Mouse (Mus musculus) mouse embryonic stem cell (cell line): ENCODE results near the gene Cfap299.

Source experiments
- in situ Hi-C, 2 experiments: fragments of 300-500 bp; cut with MboI; formaldehyde crosslinking; loops; 1 replicate in 1 of 2; 3 replicates in 1 of 2; pipeline ENCODE4 v1.14.3; 2019 to 2020; ENCODE audit warnings: low sequenced_read_pairs in 2 of 2, low pct_unique_long_range_greater_than_20kb in 1 of 2, mixed read lengths in 1 of 2; ENCODE audit not compliant: unreplicated experiment in 1 of 2

The Cfap299 gene

DNA sequence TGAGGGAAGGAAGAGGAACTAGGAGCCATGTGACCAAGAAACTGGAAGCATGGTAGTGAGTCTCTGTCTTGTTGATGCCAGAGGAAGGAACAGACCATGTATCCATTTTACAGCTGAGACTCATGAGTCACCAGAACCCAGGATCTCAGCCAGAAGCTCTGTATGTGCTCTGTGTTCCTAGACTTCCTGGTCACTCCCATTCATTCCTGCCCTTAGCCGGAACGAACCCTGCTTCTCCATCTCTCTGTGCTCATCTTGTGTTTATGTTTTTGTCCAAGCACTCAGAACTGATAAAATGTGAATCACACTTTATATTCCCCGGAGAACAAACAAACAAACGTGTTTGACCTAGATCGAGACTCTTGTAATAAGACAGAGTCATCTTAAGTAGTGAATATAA is 36.2 kb downstream of the Cfap299 start:
- in situ Hi-C loops: loop anchor here in 1 of 2 experiments (25.0 kb wide), 1 partner anchor 497 kb away; the partner anchor contains the start of gene Bmp3

DNA sequence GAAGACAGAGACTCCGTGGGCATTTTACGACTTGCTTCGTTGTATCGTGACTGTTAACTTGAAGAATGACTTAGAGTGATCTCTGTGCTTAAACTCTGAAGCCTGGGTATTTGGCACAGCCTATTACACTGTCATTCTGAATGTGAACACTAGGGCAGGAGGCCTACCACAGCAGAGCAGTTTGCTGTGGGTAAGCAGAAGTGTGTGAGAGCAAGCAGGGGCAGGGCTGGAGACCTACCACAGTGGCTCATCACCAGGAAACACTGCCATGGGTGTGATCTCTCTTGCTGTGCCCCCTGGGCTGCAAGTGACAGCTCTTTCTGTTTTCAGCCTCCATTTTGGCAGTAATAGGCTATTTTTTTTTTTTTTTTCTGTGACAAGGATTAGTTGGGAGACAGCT is 39.7 kb downstream of the Cfap299 start:
- in situ Hi-C loops: loop anchor here in 1 of 2 experiments (25.0 kb wide), 1 partner anchor 493 kb away; the partner anchor contains the start of gene Bmp3

GRCm38 (mm10) chr5:98369426-98369825 is 40.3 kb downstream of the Cfap299 start:
- in situ Hi-C loops: loop anchor here in 1 of 2 experiments (25.0 kb wide), 1 partner anchor 493 kb away; the partner anchor contains the start of gene Bmp3

DNA sequence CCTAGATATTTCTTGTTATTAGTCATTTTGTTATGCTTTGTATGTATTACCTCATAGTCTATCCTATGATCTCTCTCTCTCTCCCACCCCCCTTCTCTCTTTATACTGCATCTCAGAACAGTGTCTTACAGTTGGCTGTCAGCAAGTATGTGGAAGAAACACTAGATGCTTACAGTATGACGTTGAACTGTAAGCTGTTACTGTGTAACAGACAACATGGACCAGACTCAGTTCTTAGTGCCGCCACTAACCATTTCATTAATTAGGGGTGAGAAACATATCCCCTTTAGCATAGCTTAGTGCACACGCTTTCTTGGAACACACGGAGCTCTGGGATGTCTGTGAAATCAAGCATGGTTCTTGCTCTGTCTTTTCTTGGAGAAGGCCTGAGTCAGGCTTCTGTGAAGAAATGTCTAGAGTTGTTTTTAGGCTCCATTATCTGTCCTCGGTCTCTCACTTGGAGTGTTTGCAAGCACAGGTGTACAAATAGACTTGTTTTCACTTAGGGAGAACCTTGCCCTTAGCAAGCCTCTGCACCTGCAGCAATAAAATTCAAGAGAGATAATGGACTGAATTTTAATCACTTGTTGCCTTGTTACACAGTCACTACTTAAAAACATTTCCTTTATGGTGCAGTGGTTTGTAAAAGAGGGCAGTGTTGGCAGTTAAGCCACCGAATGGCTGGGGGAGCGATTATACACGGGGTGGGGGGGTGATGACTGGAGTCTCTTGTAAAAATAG is 47.1 kb downstream of the Cfap299 start:
- in situ Hi-C loops: no loop called here

- in situ Hi-C loops: no loop called here
Observed at GRCm38 (mm10) chr5:98376799-98377090, 47.6 kb downstream of the Cfap299 start.

- in situ Hi-C loops: no loop called here
Observed at GRCm38 (mm10) chr5:98380360-98380759, 51.3 kb downstream of the Cfap299 start.

- in situ Hi-C loops: no loop called here
Observed at GRCm38 (mm10) chr5:98387054-98387453, 58.0 kb downstream of the Cfap299 start.

GRCm38 (mm10) chr5:98402165-98402564 is 73.1 kb downstream of the Cfap299 start:
- in situ Hi-C loops: no loop called here

DNA sequence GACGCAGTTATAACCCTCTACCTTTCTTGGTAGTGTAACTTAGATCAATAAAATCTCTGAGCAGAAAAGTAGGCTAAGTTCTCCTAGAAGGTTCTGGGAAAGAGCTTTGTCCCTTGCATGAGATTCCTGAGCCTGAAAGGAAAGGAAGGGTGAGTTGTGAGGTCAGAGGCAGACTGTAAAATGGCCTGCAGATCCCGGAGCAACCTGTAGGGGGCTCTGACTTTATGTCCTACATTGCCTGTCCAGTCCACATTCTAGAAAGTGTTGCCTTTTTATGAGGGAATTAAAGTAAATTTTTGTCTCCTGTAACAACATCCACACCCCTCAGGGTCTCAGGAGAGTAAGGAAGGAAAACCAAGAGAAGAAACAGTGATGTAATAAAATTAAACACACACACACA is 81.0 kb downstream of the Cfap299 start:
- in situ Hi-C loops: no loop called here

DNA sequence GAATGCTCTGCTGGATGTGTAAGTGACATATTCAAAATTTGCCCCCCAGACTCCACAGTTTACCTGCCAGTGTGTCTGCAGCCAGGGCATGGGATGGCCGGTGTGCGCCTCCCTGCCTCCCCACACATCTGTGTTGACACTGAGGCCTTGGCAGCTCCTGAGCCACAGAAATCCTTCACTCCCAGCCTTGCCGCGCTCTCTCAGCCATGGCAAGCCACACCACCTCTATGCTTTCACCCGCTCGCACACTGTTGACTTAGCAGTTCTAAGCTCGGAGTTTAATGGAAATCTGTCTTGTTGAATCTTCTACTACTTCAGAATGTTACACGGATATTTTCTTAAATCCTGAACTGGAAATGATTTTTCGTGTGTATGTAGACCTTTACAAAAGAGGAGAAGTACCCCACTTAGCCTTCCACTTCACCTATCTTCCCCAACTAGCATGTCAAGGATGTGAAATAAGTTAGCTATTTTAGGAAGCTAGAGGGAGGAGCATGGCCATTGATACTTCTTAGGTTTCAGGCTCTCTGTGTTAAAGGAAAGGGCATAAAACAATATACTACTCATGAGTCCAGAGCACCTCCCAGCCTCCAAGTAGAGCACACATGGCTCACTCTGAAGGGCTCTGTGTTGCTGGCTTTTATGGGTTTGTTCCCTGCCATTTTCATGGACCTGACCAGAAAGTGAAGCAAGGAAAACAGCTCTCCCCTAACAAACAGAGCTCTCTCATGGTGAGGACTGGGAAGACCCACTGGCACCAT is 87.5 kb downstream of the Cfap299 start:
- in situ Hi-C loops: no loop called here

- in situ Hi-C loops: no loop called here
Observed at GRCm38 (mm10) chr5:98424965-98425364, 95.9 kb downstream of the Cfap299 start.

DNA sequence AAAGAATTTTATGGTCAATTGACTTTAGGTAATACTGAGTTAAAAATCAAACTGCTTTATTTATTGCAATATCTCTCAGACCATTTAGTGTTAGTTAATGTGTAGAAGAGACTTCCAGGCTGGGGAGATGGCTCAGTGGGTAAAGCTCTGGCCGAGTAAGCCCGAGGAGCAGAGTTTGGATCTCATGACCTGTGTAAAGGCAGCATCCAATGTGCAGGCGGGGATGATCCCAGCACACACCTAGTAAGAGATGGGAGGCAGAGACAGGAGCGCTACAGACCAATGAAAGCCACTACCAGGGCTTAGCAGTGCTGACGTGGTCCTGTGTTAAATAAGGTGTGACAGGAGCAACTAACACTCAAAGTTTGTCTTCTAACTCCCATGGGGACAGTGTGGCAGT is 97.0 kb downstream of the Cfap299 start:
- in situ Hi-C loops: no loop called here

DNA sequence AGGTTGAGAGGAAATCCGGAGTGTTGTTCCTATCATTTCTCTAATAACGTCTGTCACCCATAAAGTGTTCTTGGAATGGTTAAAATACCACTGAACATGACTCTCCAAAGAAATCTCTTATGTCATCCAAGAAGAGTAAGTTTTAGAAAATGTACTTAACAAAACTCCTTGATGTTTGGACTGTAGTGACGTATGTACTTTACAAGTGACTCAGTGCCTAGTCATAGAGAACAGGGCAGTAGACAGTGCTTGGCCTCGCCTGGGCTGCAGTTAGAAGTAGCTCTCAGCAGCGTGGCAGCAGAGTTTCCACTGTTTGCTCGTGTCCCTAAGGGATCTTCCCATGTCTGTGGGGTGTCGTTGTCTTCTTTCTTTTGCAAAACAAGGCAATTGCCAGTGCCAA is 101.0 kb downstream of the Cfap299 start:
- in situ Hi-C loops: no loop called here

GRCm38 (mm10) chr5:98438686-98439085 is 109.6 kb downstream of the Cfap299 start:
- in situ Hi-C loops: no loop called here

DNA sequence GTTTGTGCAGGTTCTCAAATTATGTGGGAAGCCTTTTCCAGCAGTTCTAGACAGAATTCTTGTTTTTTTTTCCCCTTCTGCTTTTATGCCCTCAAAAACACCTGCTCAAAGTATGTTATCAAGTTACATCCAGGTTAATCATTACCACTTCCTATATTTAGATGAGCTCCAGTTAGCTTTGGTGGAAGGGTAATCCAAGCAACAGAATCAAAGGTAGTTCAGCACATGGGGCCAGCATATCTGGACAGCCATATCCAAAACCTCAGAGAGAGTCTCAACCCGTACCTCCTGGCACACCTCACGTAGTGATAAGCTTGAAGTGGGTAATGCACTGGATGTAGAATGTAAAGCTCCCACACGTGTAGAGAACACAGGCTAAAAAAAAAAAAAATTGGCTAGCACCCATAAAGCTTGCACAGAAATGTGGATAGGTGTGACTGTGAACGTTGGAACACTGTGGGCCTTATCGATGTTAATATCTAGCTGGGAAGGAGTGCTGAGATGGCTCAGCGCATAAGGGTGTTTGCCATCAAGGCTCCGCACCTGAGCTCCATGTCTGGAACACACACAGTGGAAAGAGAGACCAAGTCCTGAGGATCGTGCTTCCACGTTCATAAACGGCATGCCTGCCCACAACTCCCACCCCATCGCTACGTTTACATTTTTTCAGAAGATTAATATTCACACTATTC is 117.8 kb downstream of the Cfap299 start:
- in situ Hi-C loops: no loop called here

DNA sequence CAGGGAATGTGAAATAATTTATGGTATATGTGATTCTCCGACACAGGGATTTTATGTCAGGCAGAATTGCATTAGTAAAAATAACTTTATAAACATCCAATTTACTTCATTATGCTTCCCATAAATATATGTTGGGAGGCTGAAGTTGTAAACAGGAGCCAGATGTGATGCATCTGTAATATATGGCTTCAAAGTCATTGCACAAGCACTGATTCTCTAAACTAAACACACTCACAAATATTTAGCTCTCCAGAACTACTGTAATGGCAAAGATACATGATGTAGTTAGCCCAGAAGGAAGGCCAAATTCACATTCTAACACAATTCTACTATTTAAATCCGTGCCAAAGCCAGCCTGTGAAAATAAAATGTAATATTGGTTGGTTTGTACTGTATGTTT is 120.8 kb downstream of the Cfap299 start:
- in situ Hi-C loops: no loop called here

GRCm38 (mm10) chr5:98466882-98467535 is 137.9 kb downstream of the Cfap299 start:
- in situ Hi-C loops: no loop called here

DNA sequence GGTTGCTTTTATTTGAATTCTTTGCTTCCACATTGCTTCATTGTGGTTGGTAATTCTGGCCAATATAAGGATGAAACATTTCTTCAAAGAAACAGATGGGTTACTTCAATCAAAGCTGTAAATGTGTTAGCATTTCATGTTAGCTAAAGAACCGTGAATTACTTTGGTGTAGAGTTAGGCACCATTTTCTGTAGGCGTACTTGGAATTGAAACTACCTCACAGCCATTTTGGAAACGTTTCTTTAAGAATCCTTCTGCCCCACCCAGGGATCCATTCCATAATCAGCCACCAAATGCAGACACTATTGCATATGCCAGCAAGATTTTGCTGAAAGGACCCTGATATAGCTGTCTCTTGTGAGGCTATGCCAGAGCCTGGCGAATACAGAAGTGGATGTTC is 140.9 kb downstream of the Cfap299 start:
- in situ Hi-C loops: no loop called here

DNA sequence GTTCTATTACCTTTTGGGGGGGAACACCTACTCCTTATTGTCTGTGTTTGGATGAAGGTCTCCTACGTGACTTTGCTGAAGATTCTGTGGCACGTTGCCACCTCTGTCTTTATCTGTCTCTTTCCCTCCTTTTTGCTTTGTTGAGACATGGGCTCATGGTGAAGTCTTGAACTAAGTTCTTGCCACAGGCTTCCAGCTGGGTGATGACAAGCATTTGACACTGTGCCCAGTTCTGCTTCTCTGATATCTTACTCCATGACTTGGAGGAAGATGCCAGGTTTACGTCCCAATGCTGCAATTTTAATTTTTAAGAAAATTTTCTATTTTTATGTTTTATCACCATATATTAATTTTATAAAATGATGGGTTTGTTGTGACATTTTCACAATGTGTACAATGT is 147.4 kb downstream of the Cfap299 start:
- in situ Hi-C loops: no loop called here
